Mouse (Mus musculus): Measurements from ENCODE around the gene Osbpl10.

DNA sequence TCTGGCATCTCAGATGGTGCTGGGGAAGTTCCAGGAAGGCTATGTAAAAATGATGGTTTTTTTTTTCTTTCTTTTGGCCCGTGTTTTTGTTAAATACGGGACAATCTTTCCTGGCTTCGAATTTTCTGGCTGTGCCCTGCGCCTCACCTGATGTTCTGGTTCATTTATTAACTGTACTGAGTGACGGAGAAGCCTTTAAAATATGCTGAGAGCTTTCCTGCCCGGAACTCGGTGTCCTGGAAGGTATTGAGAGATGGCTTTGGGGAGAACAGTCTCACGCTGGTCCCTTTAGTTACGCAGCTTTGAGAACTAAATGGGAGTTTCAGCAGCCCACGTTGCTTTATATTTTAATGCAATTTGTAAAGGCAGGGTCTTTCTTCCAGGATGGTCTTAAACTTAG is 27.1 kb downstream of the Osbpl10 start:
- TF ChIP-seq CTCF (IDR thresholded peaks at IDR 0.05; ENCODE audit: low read depth, low read length) (no peak), POLR2A (IDR thresholded peaks at IDR 0.05; ENCODE audit: insufficient read depth, low read length) (no peak), EP300 (IDR thresholded peaks at IDR 0.05; ENCODE audit: insufficient read depth, low read depth, low read length) (no peak)

All from ES-Bruce4 (cell line).